Mouse (Mus musculus) kidney, embryonic 14.5 days (tissue): ENCODE data around the gene Klrb1a. TPM values are rescaled to one million over a fixed set of nuclear protein-coding genes. Genes with fewer than 3 reads are reported as not detected.

ENCODE experiments used
- ATAC-seq: fragments of 200-750 bp; cut with Nextera tagmentation; 2 replicates; pipeline ENCODE4 v1.8.0; 2017; ENCODE audit warnings: moderate number of reproducible peaks, mild to moderate bottlenecking, moderate TSS enrichment, moderate library complexity; ENCODE audit not compliant: low FRiP score, low TSS enrichment
- H3K27ac ChIP-seq: fragments of 300-500 bp; sonication (generic); 2 replicates; pipeline ENCODE4 v1.5.1; 2014; ENCODE audit warnings: low read depth, mild to moderate bottlenecking, low read length, moderate library complexity, mixed read lengths
- H3K27me3 ChIP-seq: fragments of 300-500 bp; sonication (generic); 2 replicates; pipeline ENCODE4 v1.6.1; 2014; ENCODE audit warnings: mild to moderate bottlenecking, low read length; ENCODE audit not compliant: control insufficient read depth, insufficient read depth
- H3K36me3 ChIP-seq: fragments of 300-500 bp; sonication (generic); 2 replicates; pipeline ENCODE4 v1.6.1; 2014; ENCODE audit warnings: low read length, mixed read lengths; ENCODE audit not compliant: control insufficient read depth, insufficient read depth
- H3K4me1 ChIP-seq: fragments of 300-500 bp; sonication (generic); 2 replicates; pipeline ENCODE4 v1.6.1; 2014; ENCODE audit warnings: low read length, mixed read lengths; ENCODE audit not compliant: control insufficient read depth, insufficient read depth
- H3K4me2 ChIP-seq: fragments of 300-500 bp; sonication (generic); replicated peaks from 2 replicates; pipeline ENCODE4 v1.6.1; 2014; ENCODE audit warnings: low read depth, mild to moderate bottlenecking, low read length
- H3K4me3 ChIP-seq: fragments of 300-500 bp; sonication (generic); 2 replicates; pipeline ENCODE4 v1.5.1; 2014; ENCODE audit warnings: mild to moderate bottlenecking, low read length
- H3K9ac ChIP-seq: fragments of 300-500 bp; sonication (generic); 2 replicates; pipeline ENCODE4 v1.6.1; 2014; ENCODE audit warnings: low read depth, mild to moderate bottlenecking, low read length, moderate library complexity
- H3K9me3 ChIP-seq: fragments of 300-500 bp; sonication (generic); 2 replicates; pipeline ENCODE4 v1.6.1; 2016; ENCODE audit warnings: low read length; ENCODE audit not compliant: control insufficient read depth
- WGBS: fragments of 180-500 bp; shearing (Covaris S2); extraction: QIAGEN DNeasy Blood & Tissue Kit; methylation state at CpG from one replicate; pipeline ENCODE4 v1.1.7; 2014; 5-methylcytosine and 5-hydroxymethylcytosine counted together
- polyA plus RNA-seq: library from polyadenylated mRNA; unstranded; fragments of >200 nt; fragmentation: Nextera tagmentation; extraction: Ambion mirVana; gene quantifications from 2 replicates; pipeline ENCODE4 v1.2.1, GENCODE M21; 2014

Gene Klrb1a
- polyA plus RNA-seq, 1 experiment from 2014 or later = not detected

DNA sequence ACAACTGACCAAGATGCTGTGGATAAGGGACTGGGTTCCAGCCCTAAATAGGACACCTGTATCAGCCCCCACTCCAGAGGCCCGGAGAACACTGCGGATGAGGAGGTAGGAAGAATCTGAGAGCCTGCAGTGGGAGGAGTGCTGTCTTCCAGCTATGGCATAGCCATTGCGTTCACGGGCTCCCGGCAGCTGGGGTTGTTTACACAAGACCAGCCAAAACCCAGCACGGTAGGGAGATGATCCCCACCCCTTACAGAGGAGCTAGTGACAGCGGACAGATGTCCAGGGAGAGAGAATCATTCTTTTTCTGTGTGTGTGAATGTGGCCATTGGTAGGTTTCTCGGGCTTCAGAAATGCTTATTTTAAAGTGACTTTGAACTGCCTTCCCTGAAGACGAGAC, 17.0 kb downstream of the Klrb1a start:
- H3K4me1 ChIP-seq = no peaks in the 10 kb centered on the region
- 43% methylated on average over 9 of the region's 9 CpGs for WGBS
- H3K27me3 ChIP-seq = no peaks in the 10 kb centered on the region; the same call in 1 of the 2 replicates
- H3K9ac ChIP-seq = no peak overlapping the region
- H3K9me3 ChIP-seq = no peaks in the 10 kb centered on the region
- H3K4me3 ChIP-seq = no peak overlapping the region
- ATAC-seq = peak; percentile 73; the same call in 1 of the 2 replicates
- H3K36me3 ChIP-seq = no peaks in the 10 kb centered on the region
- no peak overlapping the region for H3K4me2 ChIP-seq
- no peak overlapping the region for H3K27ac ChIP-seq

GRCm38 (mm10) chr6:128604512-128604911, 18.8 kb downstream of the Klrb1a start:
- Histone ChIP-seq H3K9me3 (no peaks in the 10 kb centered on the region), H3K27ac (no peak overlapping the region), H3K4me2 (no peak overlapping the region), H3K4me1 (no peaks in the 10 kb centered on the region), H3K27me3 (no peaks in the 10 kb centered on the region; the same call in 1 of the 2 replicates), H3K36me3 (no peaks in the 10 kb centered on the region), H3K4me3 (no peak overlapping the region), H3K9ac (no peak overlapping the region)
- 38% methylated on average over 5 of the region's 5 CpGs for WGBS
- ATAC-seq = no peak

GRCm38 (mm10) chr6:128602463-128603201, 20.7 kb downstream of the Klrb1a start:
- no peak overlapping the region for H3K27ac ChIP-seq
- no peaks in the 10 kb centered on the region for H3K9me3 ChIP-seq
- H3K4me2 ChIP-seq = no peak overlapping the region
- H3K9ac ChIP-seq = no peak overlapping the region
- H3K4me3 ChIP-seq = no peak overlapping the region
- no peaks in the 10 kb centered on the region for H3K36me3 ChIP-seq
- 62% methylated on average over 10 of the region's 10 CpGs for WGBS
- no peaks in the 10 kb centered on the region for H3K4me1 ChIP-seq
- H3K27me3 ChIP-seq = no peaks in the 10 kb centered on the region; the same call in 1 of the 2 replicates
- no peak for ATAC-seq

- Histone ChIP-seq H3K4me2 (no peak overlapping the region), H3K9me3 (no peaks in the 10 kb centered on the region), H3K4me3 (no peak overlapping the region), H3K9ac (no peak overlapping the region), H3K4me1 (no peaks in the 10 kb centered on the region), H3K27me3 (no peaks in the 10 kb centered on the region; the same call in 1 of the 2 replicates), H3K27ac (no peak overlapping the region), H3K36me3 (no peaks in the 10 kb centered on the region)
- 48% methylated on average over 3 of the region's 3 CpGs for WGBS
- no peak for ATAC-seq
These were observed 21.3 kb downstream of the Klrb1a start for GRCm38 (mm10) chr6:128602026-128602425.

GRCm38 (mm10) chr6:128599555-128599954, 23.8 kb downstream of the Klrb1a start:
- no peaks in the 10 kb centered on the region; the same call in 1 of the 2 replicates for H3K27me3 ChIP-seq
- H3K27ac ChIP-seq = no peak overlapping the region
- no peak overlapping the region for H3K9ac ChIP-seq
- H3K4me2 ChIP-seq = no peak overlapping the region
- no peaks in the 10 kb centered on the region for H3K36me3 ChIP-seq
- H3K4me1 ChIP-seq = no peaks in the 10 kb centered on the region
- H3K9me3 ChIP-seq = no peaks in the 10 kb centered on the region
- ATAC-seq = no peak
- no peak overlapping the region for H3K4me3 ChIP-seq
- 70% methylated on average over 4 of the region's 4 CpGs for WGBS

- Histone ChIP-seq H3K27me3 (no peaks in the 10 kb centered on the region; the same call in 1 of the 2 replicates), H3K4me2 (no peak overlapping the region), H3K36me3 (no peaks in the 10 kb centered on the region), H3K27ac (no peak overlapping the region), H3K9ac (no peak overlapping the region), H3K9me3 (no peaks in the 10 kb centered on the region), H3K4me3 (no peak overlapping the region), H3K4me1 (no peaks in the 10 kb centered on the region)
- ATAC-seq = no peak
- 33% methylated on average over 2 of the region's 2 CpGs for WGBS
These were observed 24.9 kb downstream of the Klrb1a start for GRCm38 (mm10) chr6:128598256-128599047.

DNA sequence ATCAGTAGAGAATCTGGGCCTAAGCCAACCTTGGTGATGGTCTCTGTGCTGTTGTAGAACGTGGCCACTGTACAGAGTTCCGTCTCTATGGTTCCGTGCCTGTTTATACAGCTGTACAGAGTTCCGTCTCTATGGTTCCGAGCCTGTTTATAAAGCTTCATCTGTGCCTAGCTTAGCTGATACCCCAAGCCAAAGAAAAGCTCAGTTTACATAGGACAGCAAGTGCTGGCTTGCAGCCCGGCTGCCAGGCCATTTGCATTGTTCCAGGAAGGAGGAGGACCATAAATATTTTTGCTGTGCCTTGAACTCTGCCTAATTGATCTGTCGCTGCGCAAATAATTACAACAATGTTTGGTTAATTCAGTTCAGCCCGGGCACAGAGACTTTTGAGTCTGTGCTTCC, 26.2 kb downstream of the Klrb1a start:
- no peaks in the 10 kb centered on the region for H3K4me1 ChIP-seq
- peak overlapping the region; percentile 26 for H3K4me3 ChIP-seq
- no peaks in the 10 kb centered on the region for H3K27me3 ChIP-seq
- 1% methylated on average over 9 of the region's 9 CpGs for WGBS
- no peaks in the 10 kb centered on the region for H3K36me3 ChIP-seq
- no peak overlapping the region; the same call in 1 of the 2 replicates for H3K9ac ChIP-seq
- ATAC-seq = peak; percentile 98
- peak overlapping the region; percentile 25; the same call in 1 of the 2 replicates for H3K27ac ChIP-seq
- peak overlapping the region; percentile 33 for H3K4me2 ChIP-seq
- H3K9me3 ChIP-seq = no peaks in the 10 kb centered on the region

DNA sequence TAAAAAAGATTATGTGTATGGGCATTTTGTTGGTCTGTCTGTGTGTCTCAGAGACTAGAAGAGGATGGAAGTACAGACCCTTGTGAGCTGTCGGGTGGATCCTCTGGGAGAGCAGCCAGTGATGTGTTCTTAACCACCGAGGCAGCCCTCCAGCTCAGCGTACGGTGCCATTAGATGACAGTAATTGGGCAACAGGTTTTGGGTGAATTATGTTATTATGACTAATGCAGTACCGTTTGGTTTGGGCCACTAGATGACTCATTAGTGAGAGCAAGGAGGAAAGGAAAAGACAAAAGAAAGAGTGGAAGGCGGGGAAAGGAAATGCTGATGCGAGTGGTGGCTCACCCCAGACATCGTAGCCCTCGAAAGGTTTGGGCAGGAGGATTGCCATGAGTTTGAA, 28.7 kb downstream of the Klrb1a start:
- no peak overlapping the region for H3K27ac ChIP-seq
- no peaks in the 10 kb centered on the region for H3K27me3 ChIP-seq
- H3K9ac ChIP-seq = no peak overlapping the region
- no peak overlapping the region for H3K4me2 ChIP-seq
- WGBS = 89% methylated on average over 9 of the region's 9 CpGs
- H3K9me3 ChIP-seq = no peaks in the 10 kb centered on the region
- H3K4me1 ChIP-seq = no peaks in the 10 kb centered on the region
- no peak overlapping the region for H3K4me3 ChIP-seq
- ATAC-seq = no peak
- H3K36me3 ChIP-seq = no peaks in the 10 kb centered on the region

GRCm38 (mm10) chr6:128589426-128589825, 33.9 kb downstream of the Klrb1a start:
- Histone ChIP-seq H3K4me3 (no peak overlapping the region), H3K9me3 (no peaks in the 10 kb centered on the region), H3K27me3 (no peaks in the 10 kb centered on the region), H3K4me2 (no peak overlapping the region), H3K4me1 (no peaks in the 10 kb centered on the region), H3K36me3 (no peaks in the 10 kb centered on the region), H3K9ac (no peak overlapping the region), H3K27ac (no peak overlapping the region)
- ATAC-seq = no peak
- 71% methylated on average over 4 of the region's 4 CpGs for WGBS
